Mouse (Mus musculus): ENCODE measurements around the gene Slc8a1. TPM values are rescaled to one million over a fixed set of nuclear protein-coding genes. Genes with fewer than 3 reads are reported as not detected.

Slc8a1 gene
- polyA plus RNA-seq, 1 experiment from 2014 or later = 0.89 TPM

DNA sequence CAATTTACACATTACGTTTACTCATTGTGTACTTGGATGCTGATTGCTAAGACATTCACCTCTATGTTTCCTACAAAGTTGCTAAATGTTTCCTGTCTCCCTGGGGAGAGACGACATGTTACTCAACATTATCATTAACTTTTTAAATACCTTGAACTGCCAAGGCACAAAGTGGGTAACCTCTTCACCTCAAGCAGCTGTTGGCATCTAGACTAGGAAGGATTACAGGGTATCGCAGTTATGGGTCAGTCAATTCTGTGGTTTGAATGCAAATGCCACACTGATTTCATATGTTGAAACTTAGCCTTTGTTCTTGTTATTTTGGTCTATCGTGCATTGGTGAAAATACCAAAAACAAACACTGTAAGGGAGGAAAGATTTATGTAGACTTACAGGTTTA lies 378.1 kb downstream of the Slc8a1 start:
- no peaks in the 10 kb centered on the region for H3K27me3 ChIP-seq (replicated peaks)
- ATAC-seq = no peak

GRCm38 (mm10) chr17:81336024-81336754 lies 402.0 kb downstream of the Slc8a1 start:
- H3K4me2 ChIP-seq = no peak overlapping the region
- ATAC-seq = no peak
- H3K36me3 ChIP-seq = no peaks in the 10 kb centered on the region
- no peaks in the 10 kb centered on the region for H3K9me3 ChIP-seq (replicated peaks)
- H3K9ac ChIP-seq = no peak overlapping the region
- no peaks in the 10 kb centered on the region for H3K27me3 ChIP-seq (replicated peaks)
- H3K4me3 ChIP-seq = no peak overlapping the region
- H3K4me1 ChIP-seq = no peaks in the 10 kb centered on the region
- 54% methylated on average over 7 of the region's 7 CpGs for WGBS (ENCODE audit: insufficient replicate concordance)
- no peak overlapping the region for H3K27ac ChIP-seq

More for the DNA sequence above, 378.1 kb downstream of the Slc8a1 start:
- 61% methylated on average over 4 of the region's 4 CpGs for WGBS (ENCODE audit: insufficient replicate concordance)
- H3K4me3 ChIP-seq = no peak overlapping the region
- no peaks in the 10 kb centered on the region for H3K36me3 ChIP-seq
- no peak overlapping the region for H3K4me2 ChIP-seq
- no peak overlapping the region for H3K27ac ChIP-seq
- no peak overlapping the region for H3K9ac ChIP-seq
- H3K4me1 ChIP-seq = no peaks in the 10 kb centered on the region
- H3K9me3 ChIP-seq (replicated peaks) = peaks cover 3% of the 10 kb centered on the region

GRCm38 (mm10) chr17:81335526-81335925 lies 402.7 kb downstream of the Slc8a1 start:
- ATAC-seq = no peak
- 46% methylated on average over 1 of the region's 1 CpGs for WGBS (ENCODE audit: insufficient replicate concordance)
- no peak overlapping the region for H3K4me3 ChIP-seq

More at GRCm38 (mm10) chr17:81335526-81335925, 402.7 kb downstream of the Slc8a1 start:
- no peak overlapping the region for H3K27ac ChIP-seq
- H3K4me2 ChIP-seq = no peak overlapping the region
- no peaks in the 10 kb centered on the region for H3K4me1 ChIP-seq
- no peaks in the 10 kb centered on the region for H3K27me3 ChIP-seq (replicated peaks)
- H3K9me3 ChIP-seq (replicated peaks) = no peaks in the 10 kb centered on the region
- no peak overlapping the region for H3K9ac ChIP-seq
- H3K36me3 ChIP-seq = no peaks in the 10 kb centered on the region

All from liver, embryonic 12.5 days (tissue).